Mouse (Mus musculus): ENCODE measurements around the gene Dmwd.

The Dmwd gene

DNA sequence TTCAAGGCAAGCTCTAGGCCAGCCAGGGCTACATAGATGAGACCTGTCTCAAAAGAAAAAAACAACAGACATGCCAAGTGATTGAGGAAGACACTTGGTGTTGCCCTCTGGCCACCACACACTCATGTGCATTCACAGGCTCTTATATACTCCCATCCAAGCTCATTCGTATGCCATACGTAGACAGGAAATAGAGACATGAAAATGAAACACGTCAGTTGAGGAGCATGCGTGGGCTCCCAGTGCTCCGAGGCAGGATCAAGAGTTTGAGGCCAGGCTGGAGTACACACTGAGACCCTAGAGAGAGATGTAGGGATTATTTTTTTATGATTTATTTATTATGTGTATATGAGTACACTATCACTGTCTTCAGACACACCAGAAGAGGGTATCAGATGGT, 53.4 kb downstream of the Dmwd start:
- in situ Hi-C loops (cut with MboI; ENCODE audit: unreplicated experiment in 2 of 2) = no loop called here

DNA sequence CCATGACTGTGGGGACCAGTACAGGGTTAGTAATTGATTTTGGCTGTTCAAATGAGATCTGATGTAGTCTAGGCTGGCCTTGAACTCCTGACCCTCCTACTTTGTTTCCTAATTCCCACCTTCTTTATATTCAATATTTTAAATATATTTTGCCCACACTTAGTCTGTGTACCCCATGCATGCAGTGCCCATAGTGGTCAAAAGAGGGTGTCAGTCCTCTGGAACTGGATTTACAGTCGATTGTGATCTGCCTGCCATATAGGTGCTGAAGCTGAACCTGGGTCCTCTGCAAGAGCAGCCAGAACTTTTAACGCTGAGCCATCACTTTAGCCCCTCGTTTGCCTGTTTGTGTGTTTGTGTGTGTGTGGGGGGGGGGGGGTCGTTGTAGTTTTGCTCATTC, 54.6 kb downstream of the Dmwd start:
- in situ Hi-C loops (cut with MboI; ENCODE audit: unreplicated experiment in 2 of 2) = no loop called here

DNA sequence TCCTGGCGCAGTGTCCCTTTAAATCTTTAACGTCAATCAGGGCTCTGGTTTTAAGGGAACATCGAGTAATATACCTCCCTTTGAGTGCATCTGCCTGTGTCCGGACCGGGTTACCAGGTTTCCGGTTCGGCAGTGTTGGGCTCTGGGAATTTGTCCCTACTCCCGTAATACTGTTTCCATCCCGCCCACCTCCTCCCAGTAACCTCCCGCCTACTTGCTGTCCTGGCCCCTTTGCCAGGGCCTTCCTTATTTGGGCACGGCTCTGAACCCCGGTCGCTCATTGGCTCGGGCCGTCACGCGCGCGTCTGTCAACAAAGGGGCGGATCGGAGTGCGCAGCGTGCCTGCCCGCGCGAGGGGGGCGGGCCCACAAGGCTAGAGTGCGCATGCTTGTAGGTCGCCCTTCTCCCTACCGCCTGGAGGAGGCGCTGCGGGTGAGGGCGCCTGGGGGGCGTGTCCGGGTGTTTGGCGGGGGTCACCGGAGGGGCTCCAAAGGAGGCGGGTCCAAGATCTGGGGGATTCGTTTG, 55.4 kb downstream of the Dmwd start:
- in situ Hi-C loops (cut with MboI; ENCODE audit: unreplicated experiment in 2 of 2) = no loop called here

Data from v-Abl transformed pro-B cells (cell line).